Mouse (Mus musculus) neural tube, embryonic 10.5 days (tissue): ENCODE measurements around the gene Socs7.

Experiments
- DNase-seq: peaks from one replicate; pipeline ENCODE4 v3.0.0-alpha.2; 2017; ENCODE audit warnings: low spot score; ENCODE audit errors: extremely low spot score

Socs7 gene

GRCm38 (mm10) chr11:97387811-97388210, 25.5 kb downstream of the Socs7 start:
- DNase-seq, result no peak

GRCm38 (mm10) chr11:97389127-97389526, 26.8 kb downstream of the Socs7 start:
- DNase-seq, result no peak

- no peak for DNase-seq
These were observed 31.3 kb downstream of the Socs7 start for GRCm38 (mm10) chr11:97393658-97394057.

- DNase-seq, result no peak
These were observed 31.8 kb downstream of the Socs7 start for GRCm38 (mm10) chr11:97394146-97394545.

GRCm38 (mm10) chr11:97398506-97398905, 36.2 kb downstream of the Socs7 start:
- no peak for DNase-seq

- peak; percentile 84 for DNase-seq
These were observed 37.8 kb downstream of the Socs7 start for GRCm38 (mm10) chr11:97399958-97400710.

GRCm38 (mm10) chr11:97401082-97401481, 38.7 kb downstream of the Socs7 start:
- no peak for DNase-seq

- DNase-seq, result no peak
These were observed 39.5 kb downstream of the Socs7 start for GRCm38 (mm10) chr11:97401686-97402435.

- DNase-seq, result no peak
These were observed 40.4 kb downstream of the Socs7 start for GRCm38 (mm10) chr11:97402746-97403145.

- no peak for DNase-seq
These were observed 41.3 kb downstream of the Socs7 start for GRCm38 (mm10) chr11:97403614-97404183.

GRCm38 (mm10) chr11:97404184-97404760, 41.9 kb downstream of the Socs7 start:
- peak; percentile 74 for DNase-seq

GRCm38 (mm10) chr11:97404761-97405190, 42.4 kb downstream of the Socs7 start:
- peak; percentile 37 for DNase-seq

GRCm38 (mm10) chr11:97406094-97406951, 44.0 kb downstream of the Socs7 start:
- no peak for DNase-seq

- DNase-seq, result no peak
These were observed 45.1 kb downstream of the Socs7 start for GRCm38 (mm10) chr11:97407456-97407855.

- peak; percentile 79 for DNase-seq
These were observed 45.8 kb downstream of the Socs7 start for GRCm38 (mm10) chr11:97408171-97408570.

- DNase-seq, result no peak
These were observed 48.6 kb downstream of the Socs7 start for GRCm38 (mm10) chr11:97410958-97411357.

- DNase-seq, result no peak
These were observed 49.8 kb downstream of the Socs7 start for GRCm38 (mm10) chr11:97412117-97412516.

GRCm38 (mm10) chr11:97412808-97413347, 50.5 kb downstream of the Socs7 start:
- DNase-seq, result no peak

GRCm38 (mm10) chr11:97415330-97415711, 53.0 kb downstream of the Socs7 start, which contains the start of gene Arhgap23:
Arhgap23 (plus strand) TSS chr11:97415533.
- DNase-seq, result peak; percentile 87
